Mouse (Mus musculus) ES-E14 (cell line): Measurements from ENCODE around the gene Wnt3a. TPM values are rescaled to one million over a fixed set of nuclear protein-coding genes. Genes with fewer than 3 reads are reported as not detected.

ENCODE experiments used
- DNase-seq: peaks from one replicate; pipeline ENCODE4 v3.0.0-alpha.2; 2013; ENCODE audit warnings: low read depth, low spot score
- H3K27ac ChIP-seq: 2 replicates; pipeline ENCODE4 v1.5.1; 2012; ENCODE audit warnings: low read depth, mild to moderate bottlenecking, low read length, moderate library complexity, mixed read lengths; ENCODE audit not compliant: poor library complexity, insufficient read depth, severe bottlenecking
- H3K36me3 ChIP-seq: 2 replicates; pipeline ENCODE4 v1.6.1; 2012; ENCODE audit warnings: mild to moderate bottlenecking, low read length, moderate library complexity, mixed read lengths; ENCODE audit not compliant: control insufficient read depth, poor library complexity, insufficient read depth, severe bottlenecking
- H3K4me1 ChIP-seq, 2 experiments: fragments of 150-350 bp in 1 of 2; sonication (generic) in 1 of 2; 2 replicates each; pipeline ENCODE4 v1.6.1; 2012; ENCODE audit warnings: low read length in 2 of 2, mild to moderate bottlenecking in 1 of 2, mixed read lengths in 1 of 2; ENCODE audit not compliant: control insufficient read depth in 2 of 2, insufficient read depth in 2 of 2, poor library complexity in 1 of 2
- H3K4me3 ChIP-seq, 2 experiments: fragments of 150-350 bp in 1 of 2; sonication (generic) in 1 of 2; 2 replicates each; pipeline ENCODE4 v1.5.1; 2012; ENCODE audit warnings: low read length in 2 of 2, low read depth in 1 of 2, mild to moderate bottlenecking in 1 of 2, mixed read lengths in 1 of 2; ENCODE audit not compliant: insufficient read depth in 1 of 2, poor library complexity in 1 of 2, severe bottlenecking in 1 of 2
- H3K9ac ChIP-seq: 2 replicates; pipeline ENCODE4 v1.6.1; 2012; ENCODE audit warnings: low read depth, mild to moderate bottlenecking, low read length, mixed read lengths; ENCODE audit not compliant: poor library complexity, insufficient read depth, severe bottlenecking
- H3K9me3 ChIP-seq: fragments of 150-350 bp; sonication (generic); 2 replicates; pipeline ENCODE4 v1.6.1; 2012; ENCODE audit warnings: low read depth, mild to moderate bottlenecking, low read length; ENCODE audit not compliant: control insufficient read depth, insufficient read depth
- CHD2 ChIP-seq: IDR thresholded peaks from 2 replicates; pipeline ENCODE4 v1.6.1; 2014; ENCODE audit warnings: mild to moderate bottlenecking, low read depth, low read length, inconsistent platforms
- HCFC1 ChIP-seq: IDR thresholded peaks from 2 replicates; pipeline ENCODE4 v1.6.1; 2012; ENCODE audit warnings: low read length, inconsistent platforms, borderline replicate concordance; ENCODE audit not compliant: insufficient read depth
- MAFK ChIP-seq: IDR thresholded peaks from 2 replicates; pipeline ENCODE4 v1.6.1; 2014; ENCODE audit warnings: mild to moderate bottlenecking, low read depth, low read length, inconsistent platforms; ENCODE audit not compliant: insufficient read depth
- ZC3H11A ChIP-seq: IDR thresholded peaks from 2 replicates; pipeline ENCODE4 v1.6.1; 2012; ENCODE audit warnings: low read depth, mild to moderate bottlenecking, inconsistent platforms, low read length, borderline replicate concordance
- ZNF384 ChIP-seq: IDR thresholded peaks from 2 replicates; pipeline ENCODE4 v1.6.1; 2012; ENCODE audit warnings: low read depth, low read length, inconsistent platforms
- in situ Hi-C, 2 experiments: fragments of 600-800 bp; cut with MboI; formaldehyde crosslinking; loops; one replicate each; pipeline ENCODE4 v1.15.1; 2025; ENCODE audit warnings: low sequenced_read_pairs in 2 of 2, inconsistent platforms in 1 of 2; ENCODE audit not compliant: unreplicated experiment in 2 of 2
- total RNA-seq: library from RNA; depleted of rRNA; stranded (reverse); fragments of 300-350 nt; gene quantifications from 2 replicates; pipeline ENCODE4 v1.2.3, GENCODE M21; 2012

Gene Wnt3a
- total RNA-seq, 1 experiment = 0.85 TPM

DNA sequence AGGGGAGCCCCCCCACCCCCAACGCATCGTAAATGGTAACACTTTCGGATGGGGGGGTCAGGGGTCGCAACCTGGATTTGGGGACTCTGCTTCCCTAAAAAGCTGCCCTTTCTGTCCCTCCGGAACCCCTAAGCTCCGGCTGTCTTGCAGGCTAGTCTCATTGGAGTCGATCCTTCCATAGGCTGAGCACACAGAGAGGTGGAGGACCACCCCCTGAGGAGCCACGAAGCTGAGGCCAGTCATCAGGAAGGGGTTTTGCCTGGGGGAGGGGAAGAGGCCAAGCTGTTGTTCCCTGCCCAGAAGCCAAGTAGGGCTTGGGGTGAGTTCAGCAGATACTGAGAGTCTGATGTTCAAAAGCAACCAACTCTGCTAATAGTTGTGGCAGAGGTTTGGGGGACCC, 26.0 kb downstream of the Wnt3a start:
- H3K9me3 ChIP-seq = no peaks in the 10 kb centered on the region
- no peak for DNase-seq
- no peaks in the 10 kb centered on the region for H3K36me3 ChIP-seq
- peaks cover 0 to 12% of the 10 kb centered on the region in 2 experiments; a peak in 2 of 4 replicates for H3K4me1 ChIP-seq
- TF ChIP-seq ZNF384 (no peak), HCFC1 (no peak), MAFK (no peak), ZC3H11A (no peak), CHD2 (no peak)
- no peak overlapping the region for H3K9ac ChIP-seq
- in situ Hi-C loops = no loop called here
- no peak overlapping the region for H3K27ac ChIP-seq
- peak overlapping the region; percentile 50 to 65; a peak in 2 of 4 replicates for H3K4me3 ChIP-seq

DNA sequence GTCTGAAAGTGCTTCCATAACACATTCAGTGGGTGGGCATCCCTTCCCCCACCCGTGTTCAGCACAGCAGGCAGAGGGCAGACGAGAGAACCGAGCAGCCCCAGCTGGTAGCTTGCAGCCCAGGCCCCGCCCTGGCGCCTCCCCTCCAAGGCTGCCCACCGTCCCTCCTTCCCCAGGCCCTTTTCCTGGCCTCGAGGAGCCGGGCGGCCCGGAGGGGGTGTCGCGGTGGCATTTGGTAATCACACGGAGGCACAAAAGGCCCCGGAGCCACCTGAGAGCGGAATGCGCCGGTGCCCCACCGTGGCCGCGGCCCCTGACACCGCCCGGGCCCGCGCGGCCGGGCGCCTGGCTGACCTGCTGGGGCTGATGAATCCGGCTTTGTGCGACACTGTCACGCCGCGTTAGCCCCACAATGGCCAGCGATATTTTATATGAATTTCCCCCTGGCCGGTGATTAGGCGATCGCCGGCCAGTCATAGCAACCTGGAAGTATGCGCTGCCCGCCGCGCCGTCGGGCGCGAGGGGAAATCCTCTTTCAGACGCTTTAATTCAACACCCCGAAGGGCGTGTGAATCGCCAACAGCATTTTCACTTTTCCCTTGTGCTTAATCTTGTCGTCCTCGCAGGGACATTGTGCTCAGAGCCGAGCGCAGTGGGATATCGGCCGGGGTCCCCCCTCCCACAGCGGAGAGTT, 26.5 kb downstream of the Wnt3a start:
- peak overlapping the region; percentile 50 to 65 for H3K4me3 ChIP-seq
- peaks cover 0 to 12% of the 10 kb centered on the region in 2 experiments; a peak in 2 of 4 replicates for H3K4me1 ChIP-seq
- in situ Hi-C loops = no loop called here
- no peak for TF ChIP-seq CHD2
- no peak for TF ChIP-seq ZC3H11A
- TF ChIP-seq HCFC1 = no peak
- no peak for TF ChIP-seq ZNF384
- no peak for TF ChIP-seq MAFK
- H3K9ac ChIP-seq = peak overlapping the region; percentile 46
- no peaks in the 10 kb centered on the region for H3K36me3 ChIP-seq
- H3K9me3 ChIP-seq = no peaks in the 10 kb centered on the region
- no peak overlapping the region for H3K27ac ChIP-seq
- DNase-seq = no peak

DNA sequence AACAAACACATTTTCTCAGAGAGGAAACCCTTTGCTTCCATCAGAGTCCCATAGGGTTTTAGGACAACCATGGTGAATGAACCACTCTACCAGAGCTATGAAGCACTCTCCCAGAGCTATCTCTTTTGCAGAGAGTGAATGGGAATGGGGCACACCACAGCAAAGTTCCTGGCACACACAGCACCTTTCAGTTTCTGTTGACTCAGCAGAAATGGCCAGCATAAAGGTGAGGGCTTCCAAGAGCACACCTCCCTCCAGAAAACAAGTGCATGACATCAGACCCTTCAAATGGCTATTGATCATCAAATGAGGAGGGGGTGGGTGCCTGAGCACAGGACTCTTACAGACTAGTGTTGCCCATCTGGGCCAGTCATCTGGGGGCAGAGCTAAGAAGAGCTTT, 28.2 kb downstream of the Wnt3a start:
- H3K4me3 ChIP-seq = no peak overlapping the region
- no peaks in the 10 kb centered on the region for H3K9me3 ChIP-seq
- in situ Hi-C loops = no loop called here
- TF ChIP-seq MAFK (peak; percentile 91), CHD2 (no peak)
- peaks cover 0 to 12% of the 10 kb centered on the region in 2 experiments; a peak in 2 of 4 replicates for H3K4me1 ChIP-seq
- DNase-seq = no peak
- H3K36me3 ChIP-seq = no peaks in the 10 kb centered on the region
- H3K27ac ChIP-seq = no peak overlapping the region
- no peak overlapping the region for H3K9ac ChIP-seq

DNA sequence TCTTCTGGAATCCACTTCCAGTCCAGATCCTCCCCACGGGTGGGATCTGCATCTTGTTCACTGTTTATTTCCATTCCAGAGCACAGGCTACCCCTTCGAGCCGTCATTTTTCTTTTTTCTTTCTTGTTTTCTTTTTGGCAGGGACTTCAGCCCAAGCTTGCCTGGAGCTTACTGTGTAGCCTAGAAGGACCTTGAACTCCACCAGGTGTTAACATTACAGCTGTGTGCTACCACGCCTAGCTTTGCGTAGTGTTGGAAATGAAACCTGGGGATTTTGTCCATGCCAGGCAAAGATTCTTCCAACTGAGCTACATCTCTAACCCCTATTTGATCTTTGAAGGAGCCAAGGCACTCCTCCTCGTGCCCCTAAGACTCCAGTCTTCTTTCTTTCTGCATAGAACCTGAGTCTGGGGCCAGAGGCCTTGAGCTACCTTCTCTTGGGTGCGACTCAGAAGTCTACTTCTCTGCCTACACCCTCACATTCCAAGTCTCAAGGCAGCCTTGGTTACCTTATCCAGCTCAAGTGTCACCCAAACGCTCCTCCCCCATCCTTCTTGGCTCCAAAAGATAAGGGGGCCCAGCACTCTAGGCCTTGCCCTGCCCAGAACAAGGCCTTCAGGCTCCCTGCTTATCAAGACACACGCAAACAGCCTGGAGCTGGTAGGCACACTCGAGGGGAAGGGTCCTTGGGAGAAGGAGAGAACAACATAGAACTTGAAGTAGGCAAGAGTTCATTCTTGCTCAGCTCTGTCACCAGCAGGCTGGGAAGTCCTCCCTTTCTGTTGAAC, 29.7 kb downstream of the Wnt3a start:
- Histone ChIP-seq H3K9me3 (no peaks in the 10 kb centered on the region), H3K9ac (no peak overlapping the region), H3K4me3 (no peak overlapping the region), H3K27ac (no peak overlapping the region), H3K4me1 (peaks cover 0 to 12% of the 10 kb centered on the region in 2 experiments; a peak in 2 of 4 replicates), H3K36me3 (no peaks in the 10 kb centered on the region)
- no peak for DNase-seq
- no peak for TF ChIP-seq ZC3H11A
- no peak for TF ChIP-seq HCFC1
- no peak for TF ChIP-seq ZNF384
- TF ChIP-seq MAFK = no peak
- TF ChIP-seq CHD2 = no peak
- in situ Hi-C loops = no loop called here
